Mouse (Mus musculus) stomach, embryonic 14.5 days (tissue): ENCODE data around the gene Ptprt. TPM values are rescaled to one million over a fixed set of nuclear protein-coding genes. Genes with fewer than 3 reads are reported as not detected.

ENCODE experiments used
- ATAC-seq: fragments of 200-750 bp; cut with Nextera tagmentation; 2 replicates; pipeline ENCODE4 v1.8.0; 2017; ENCODE audit warnings: low read depth, moderate TSS enrichment; ENCODE audit not compliant: insufficient number of reproducible peaks, insufficient read depth, low FRiP score
- H3K27ac ChIP-seq: fragments of 300-500 bp; sonication (generic); 2 replicates; pipeline ENCODE4 v1.5.1; 2014; ENCODE audit warnings: mild to moderate bottlenecking, low read length, moderate library complexity, mixed read lengths
- H3K27me3 ChIP-seq: fragments of 300-500 bp; sonication (generic); 2 replicates; pipeline ENCODE4 v1.6.1; 2014; ENCODE audit warnings: low read length, control low read depth, mixed read lengths; ENCODE audit not compliant: control insufficient read depth, insufficient read depth
- H3K36me3 ChIP-seq: fragments of 300-500 bp; sonication (generic); 2 replicates; pipeline ENCODE4 v1.6.1; 2014; ENCODE audit warnings: mild to moderate bottlenecking, control low read depth, low read length, moderate library complexity, mixed read lengths; ENCODE audit not compliant: control insufficient read depth, insufficient read depth
- H3K4me1 ChIP-seq: fragments of 300-500 bp; sonication (generic); 2 replicates; pipeline ENCODE4 v1.6.1; 2014; ENCODE audit warnings: low read length, control low read depth, mixed read lengths; ENCODE audit not compliant: control insufficient read depth, insufficient read depth
- H3K4me2 ChIP-seq: fragments of 300-500 bp; sonication (generic); replicated peaks from 2 replicates; pipeline ENCODE4 v1.6.1; 2014; ENCODE audit warnings: low read depth, low read length, control low read depth
- H3K4me3 ChIP-seq: fragments of 300-500 bp; sonication (generic); 2 replicates; pipeline ENCODE4 v1.5.1; 2014; ENCODE audit warnings: low read depth, low read length, control low read depth
- H3K9ac ChIP-seq: fragments of 300-500 bp; sonication (generic); replicated peaks from 2 replicates; pipeline ENCODE4 v1.6.1; 2014; ENCODE audit warnings: low read depth, mild to moderate bottlenecking, control low read depth, low read length, moderate library complexity, mixed read lengths
- H3K9me3 ChIP-seq: fragments of 300-500 bp; sonication (generic); 2 replicates; pipeline ENCODE4 v1.6.1; 2016; ENCODE audit warnings: low read depth, low read length, control low read depth; ENCODE audit not compliant: control insufficient read depth
- WGBS: fragments of 180-500 bp; shearing (Covaris S2); extraction: QIAGEN DNeasy Blood & Tissue Kit; methylation state at CpG from one replicate; pipeline ENCODE4 v1.1.7; 2014; 5-methylcytosine and 5-hydroxymethylcytosine counted together
- polyA plus RNA-seq: library from polyadenylated mRNA; unstranded; fragments of >200 nt; fragmentation: Nextera tagmentation; extraction: Ambion mirVana; gene quantifications from 2 replicates; pipeline ENCODE4 v1.2.1, GENCODE M21; 2014

Ptprt gene
- polyA plus RNA-seq, 1 experiment from 2014 or later = 1.2 TPM

GRCm38 (mm10) chr2:161498449-161499096 is 1162.4 kb downstream of the Ptprt start:
- H3K9ac ChIP-seq = no peak overlapping the region
- no peak overlapping the region for H3K27ac ChIP-seq
- no peaks in the 10 kb centered on the region for H3K9me3 ChIP-seq
- 21% methylated on average over 13 of the region's 13 CpGs for WGBS
- peak overlapping the region; percentile 42 for H3K4me2 ChIP-seq
- H3K36me3 ChIP-seq = no peaks in the 10 kb centered on the region
- peaks cover 7% of the 10 kb centered on the region; the same call in 1 of the 2 replicates for H3K4me1 ChIP-seq
- H3K4me3 ChIP-seq = no peak overlapping the region
- H3K27me3 ChIP-seq = no peaks in the 10 kb centered on the region
- ATAC-seq = no peak

GRCm38 (mm10) chr2:161481741-161482140 is 1179.2 kb downstream of the Ptprt start:
- no peaks in the 10 kb centered on the region for H3K36me3 ChIP-seq
- 85% methylated on average over 1 of the region's 1 CpGs for WGBS

GRCm38 (mm10) chr2:161480445-161480844 is 1180.5 kb downstream of the Ptprt start:
- no peak overlapping the region for H3K27ac ChIP-seq
- H3K9ac ChIP-seq = no peak overlapping the region
- no peaks in the 10 kb centered on the region for H3K4me1 ChIP-seq
- no peak overlapping the region for H3K4me3 ChIP-seq
- H3K36me3 ChIP-seq = no peaks in the 10 kb centered on the region
- peak; percentile 63; the same call in 1 of the 2 replicates for ATAC-seq
- H3K4me2 ChIP-seq = no peak overlapping the region
- no peaks in the 10 kb centered on the region for H3K9me3 ChIP-seq
- no peaks in the 10 kb centered on the region for H3K27me3 ChIP-seq

More at GRCm38 (mm10) chr2:161481741-161482140, 1179.2 kb downstream of the Ptprt start:
- ATAC-seq = no peak
- H3K4me2 ChIP-seq = no peak overlapping the region
- no peak overlapping the region for H3K4me3 ChIP-seq
- H3K9ac ChIP-seq = no peak overlapping the region
- H3K27ac ChIP-seq = no peak overlapping the region
- no peaks in the 10 kb centered on the region for H3K4me1 ChIP-seq
- no peaks in the 10 kb centered on the region for H3K9me3 ChIP-seq
- no peaks in the 10 kb centered on the region for H3K27me3 ChIP-seq
